Mouse (Mus musculus): ENCODE data around the gene Btbd17. TPM values are rescaled to one million over a fixed set of nuclear protein-coding genes. Genes with fewer than 3 reads are reported as not detected.
A peak's percentile ranks its signal among the peaks of the same experiment; 100 is the strongest.

Gene Btbd17
- polyA plus RNA-seq, 1 experiment = 0.14 TPM

- H3K4me1 ChIP-seq (ENCODE audit: control insufficient read depth, insufficient read depth, insufficient read length) = peaks cover 11% of the 10 kb centered on the region
- 7% methylated on average over 7 of the region's 7 CpGs for WGBS
- TF ChIP-seq CTCF (IDR thresholded peaks at IDR 0.05; ENCODE audit: extremely low read depth, insufficient read depth, insufficient read length, insufficient replicate concordance) = peak; percentile 27; the same call in 1 of the 2 replicates
- no peak for TF ChIP-seq POLR2A (IDR thresholded peaks at IDR 0.05; ENCODE audit: low read depth, low read length)
- H3K27ac ChIP-seq (ENCODE audit: insufficient read depth, low read length) = no peak overlapping the region
- peak overlapping the region; percentile 51; the same call in 1 of the 2 replicates for H3K4me3 ChIP-seq (ENCODE audit: extremely low read depth, insufficient read depth, insufficient read length)
- DNase-seq (ENCODE audit: low read depth in 1 of 2, low spot score in 2 of 2) = peak in 1 of 2 experiments; percentile 21
- peaks cover 10% of the 10 kb centered on the region for H3K27me3 ChIP-seq (ENCODE audit: control insufficient read depth, insufficient read depth, low read length)
- no peaks in the 10 kb centered on the region for H3K36me3 ChIP-seq (ENCODE audit: control insufficient read depth, insufficient read depth, low read length)
Observed at GRCm38 (mm10) chr11:114795231-114795746, 456 bp downstream of the Btbd17 start.

GRCm38 (mm10) chr11:114794691-114795090, 1.1 kb downstream of the Btbd17 start:
- TF ChIP-seq CTCF (IDR thresholded peaks at IDR 0.05; ENCODE audit: extremely low read depth, insufficient read depth, insufficient read length, insufficient replicate concordance) = no peak
- no peak for TF ChIP-seq POLR2A (IDR thresholded peaks at IDR 0.05; ENCODE audit: low read depth, low read length)
- no peak overlapping the region for H3K27ac ChIP-seq (ENCODE audit: insufficient read depth, low read length)
- 80% methylated on average over 4 of the region's 4 CpGs for WGBS
- no peaks in the 10 kb centered on the region for H3K36me3 ChIP-seq (ENCODE audit: control insufficient read depth, insufficient read depth, low read length)
- no peak for DNase-seq (ENCODE audit: low read depth in 1 of 2, low spot score in 2 of 2)
- H3K4me1 ChIP-seq (ENCODE audit: control insufficient read depth, insufficient read depth, insufficient read length) = peaks cover 11% of the 10 kb centered on the region
- no peak overlapping the region for H3K4me3 ChIP-seq (ENCODE audit: extremely low read depth, insufficient read depth, insufficient read length)
- H3K27me3 ChIP-seq (ENCODE audit: control insufficient read depth, insufficient read depth, low read length) = peaks cover 10% of the 10 kb centered on the region

- no peak overlapping the region for H3K4me3 ChIP-seq (ENCODE audit: extremely low read depth, insufficient read depth, insufficient read length)
- no peak overlapping the region for H3K27ac ChIP-seq (ENCODE audit: insufficient read depth, low read length)
- no peaks in the 10 kb centered on the region for H3K36me3 ChIP-seq (ENCODE audit: control insufficient read depth, insufficient read depth, low read length)
- no peak for DNase-seq (ENCODE audit: low read depth in 1 of 2, low spot score in 2 of 2)
- 62% methylated on average over 19 of the region's 19 CpGs for WGBS
- H3K4me1 ChIP-seq (ENCODE audit: control insufficient read depth, insufficient read depth, insufficient read length) = peaks cover 17% of the 10 kb centered on the region
- TF ChIP-seq POLR2A (IDR thresholded peaks at IDR 0.05; ENCODE audit: low read depth, low read length) = no peak
- TF ChIP-seq CTCF (IDR thresholded peaks at IDR 0.05; ENCODE audit: extremely low read depth, insufficient read depth, insufficient read length, insufficient replicate concordance) = no peak
- H3K27me3 ChIP-seq (ENCODE audit: control insufficient read depth, insufficient read depth, low read length) = peaks cover 10% of the 10 kb centered on the region
Observed at GRCm38 (mm10) chr11:114793868-114794545, 1.7 kb downstream of the Btbd17 start.

GRCm38 (mm10) chr11:114792931-114793494, 2.7 kb downstream of the Btbd17 start:
- no peaks in the 10 kb centered on the region for H3K36me3 ChIP-seq (ENCODE audit: control insufficient read depth, insufficient read depth, low read length)
- 43% methylated on average over 5 of the region's 5 CpGs for WGBS
- DNase-seq (ENCODE audit: low read depth in 1 of 2, low spot score in 2 of 2) = no peak
- TF ChIP-seq POLR2A (IDR thresholded peaks at IDR 0.05; ENCODE audit: low read depth, low read length) = no peak
- no peak for TF ChIP-seq CTCF (IDR thresholded peaks at IDR 0.05; ENCODE audit: extremely low read depth, insufficient read depth, insufficient read length, insufficient replicate concordance)
- no peak overlapping the region for H3K27ac ChIP-seq (ENCODE audit: insufficient read depth, low read length)
- peaks cover 10% of the 10 kb centered on the region for H3K27me3 ChIP-seq (ENCODE audit: control insufficient read depth, insufficient read depth, low read length)
- no peak overlapping the region for H3K4me3 ChIP-seq (ENCODE audit: extremely low read depth, insufficient read depth, insufficient read length)
- H3K4me1 ChIP-seq (ENCODE audit: control insufficient read depth, insufficient read depth, insufficient read length) = peaks cover 17% of the 10 kb centered on the region

GRCm38 (mm10) chr11:114791891-114792411, 3.8 kb downstream of the Btbd17 start:
- peaks cover 10% of the 10 kb centered on the region for H3K27me3 ChIP-seq (ENCODE audit: control insufficient read depth, insufficient read depth, low read length)
- H3K4me3 ChIP-seq (ENCODE audit: extremely low read depth, insufficient read depth, insufficient read length) = peak overlapping the region; percentile 32; the same call in 1 of the 2 replicates
- under 1% methylated on average over 59 of the region's 59 CpGs for WGBS
- no peak for TF ChIP-seq POLR2A (IDR thresholded peaks at IDR 0.05; ENCODE audit: low read depth, low read length)
- TF ChIP-seq CTCF (IDR thresholded peaks at IDR 0.05; ENCODE audit: extremely low read depth, insufficient read depth, insufficient read length, insufficient replicate concordance) = no peak
- H3K4me1 ChIP-seq (ENCODE audit: control insufficient read depth, insufficient read depth, insufficient read length) = peaks cover 17% of the 10 kb centered on the region
- no peak overlapping the region for H3K27ac ChIP-seq (ENCODE audit: insufficient read depth, low read length)
- no peak for DNase-seq (ENCODE audit: low read depth in 1 of 2, low spot score in 2 of 2)
- H3K36me3 ChIP-seq (ENCODE audit: control insufficient read depth, insufficient read depth, low read length) = no peaks in the 10 kb centered on the region

- Histone ChIP-seq H3K4me1 (ENCODE audit: control insufficient read depth, insufficient read depth, insufficient read length) (peaks cover 18% of the 10 kb centered on the region), H3K27me3 (ENCODE audit: control insufficient read depth, insufficient read depth, low read length) (peaks cover 10% of the 10 kb centered on the region), H3K4me3 (ENCODE audit: extremely low read depth, insufficient read depth, insufficient read length) (peak overlapping the region; percentile 32; the same call in 1 of the 2 replicates), H3K36me3 (ENCODE audit: control insufficient read depth, insufficient read depth, low read length) (no peaks in the 10 kb centered on the region), H3K27ac (ENCODE audit: insufficient read depth, low read length) (no peak overlapping the region)
- TF ChIP-seq POLR2A (IDR thresholded peaks at IDR 0.05; ENCODE audit: low read depth, low read length) = no peak
- TF ChIP-seq CTCF (IDR thresholded peaks at IDR 0.05; ENCODE audit: extremely low read depth, insufficient read depth, insufficient read length, insufficient replicate concordance) = no peak
- 6% methylated on average over 50 of the region's 50 CpGs for WGBS
- DNase-seq (ENCODE audit: low read depth in 1 of 2, low spot score in 2 of 2) = no peak
Observed at GRCm38 (mm10) chr11:114791351-114791889, 4.3 kb downstream of the Btbd17 start.
